In genomic region chr12:40160777-40161176, GRCm38 (mm10) we compare ENCODE assay signal across 27 mouse cellular contexts. TPM values are rescaled to one million over a fixed set of nuclear protein-coding genes. Genes with fewer than 3 reads are reported as not detected.
"Had no signal": no experiment of that assay in that cellular context is flagged by ENCODE, and none has a peak within 500 bp of the region (broad histone marks: within the 10 kb centered on the region; RNA-seq: fewer than 3 reads in every experiment).

No protein-coding gene starts in this region.

- H3K27me3 ChIP-seq: heart, embryonic 12.5 days; hindbrain, embryonic 13.5 days; hindbrain, embryonic 15.5 days; limb, embryonic 13.5 days; limb, embryonic 15.5 days; liver, embryonic 13.5 days; liver, embryonic 15.5 days had no signal

- H3K4me1 ChIP-seq: heart, embryonic 10.5 days; hindbrain, embryonic 13.5 days; hindbrain, embryonic 15.5 days; limb, embryonic 13.5 days; limb, embryonic 15.5 days; liver, embryonic 13.5 days; liver, embryonic 15.5 days had no signal

- ATAC-seq: hindbrain, postnatal 0 days had no signal

- H3K4me3 ChIP-seq: gastrocnemius, adult 2 months; heart, embryonic 10.5 days; heart, embryonic 12.5 days; hindbrain, embryonic 13.5 days; hindbrain, embryonic 15.5 days; limb, embryonic 13.5 days; limb, embryonic 15.5 days; liver, embryonic 13.5 days; liver, embryonic 15.5 days had no signal

- H3K27ac ChIP-seq: gastrocnemius, adult 2 months; heart, embryonic 10.5 days; hindbrain, embryonic 13.5 days; hindbrain, embryonic 15.5 days; hindbrain, postnatal 0 days; kidney, postnatal 0 days; limb, embryonic 13.5 days; limb, embryonic 15.5 days; liver, embryonic 13.5 days; liver, embryonic 15.5 days had no signal

- H3K9ac ChIP-seq: heart, embryonic 12.5 days; hindbrain, embryonic 13.5 days; hindbrain, embryonic 15.5 days; limb, embryonic 13.5 days; limb, embryonic 15.5 days; liver, embryonic 13.5 days; liver, embryonic 15.5 days had no signal

- H3K36me3 ChIP-seq: heart, embryonic 10.5 days; heart, embryonic 12.5 days; hindbrain, embryonic 13.5 days; hindbrain, embryonic 15.5 days; limb, embryonic 13.5 days; limb, embryonic 15.5 days; liver, embryonic 13.5 days; liver, embryonic 15.5 days had no signal

- H3K9me3 ChIP-seq: heart, embryonic 10.5 days; heart, embryonic 12.5 days; hindbrain, embryonic 13.5 days; hindbrain, embryonic 15.5 days; limb, embryonic 13.5 days; limb, embryonic 15.5 days; liver, embryonic 13.5 days; liver, embryonic 15.5 days had no signal

- DNase-seq: gastrocnemius, adult 2 months; gastrocnemius, postnatal 10 days; gastrocnemius, postnatal 25 days; heart, adult 18-20 months; heart, postnatal 10 days; kidney, adult 18-20 months; kidney, adult 8-10 months; kidney, postnatal 14 days; kidney, postnatal 36 days; layer of hippocampus, adult 9-11 months; layer of hippocampus, postnatal 36 days; left cerebral cortex, postnatal 4 days; liver, embryonic 13.5 days had no signal

- H3K4me2 ChIP-seq: heart, embryonic 12.5 days; hindbrain, embryonic 13.5 days; hindbrain, embryonic 15.5 days; limb, embryonic 13.5 days; limb, embryonic 15.5 days; liver, embryonic 13.5 days; liver, embryonic 15.5 days had no signal

RNA-seq across cellular contexts. Expression of gene Lsmem1, which starts 38.5 kb away (rescaled TPM):
- polyA plus RNA-seq: intestine, embryonic 14.5 days; kidney, embryonic 14.5 days; large intestine, adult 2 months; limb, embryonic 11.5 days; liver, adult 2 months had no signal
